Mouse (Mus musculus): ENCODE measurements around the gene Egfl7. TPM values are rescaled to one million over a fixed set of nuclear protein-coding genes. Genes with fewer than 3 reads are reported as not detected.
A peak's percentile ranks its signal among the peaks of the same experiment; 100 is the strongest.

Egfl7 gene
- polyA plus RNA-seq, 1 experiment from 2014 or later = 78.3 TPM

- H3K36me3 ChIP-seq = peaks cover 40% of the 10 kb centered on the region
- peak; percentile 96 for DNase-seq (ENCODE audit: low spot score)
- no peaks in the 10 kb centered on the region for H3K27me3 ChIP-seq (ENCODE audit: insufficient read depth, poor library complexity, severe bottlenecking)
- peaks cover 35% of the 10 kb centered on the region for H3K4me1 ChIP-seq (replicated peaks)
- H3K9me3 ChIP-seq = no peaks in the 10 kb centered on the region
- peak overlapping the region; percentile 99 for H3K27ac ChIP-seq
- 5% methylated on average over 49 of the region's 49 CpGs for WGBS
- peak overlapping the region; percentile 98 for H3K4me3 ChIP-seq
Measured at GRCm38 (mm10) chr2:26639838-26640830, 60.3 kb downstream of the Egfl7 start.

- H3K36me3 ChIP-seq = peaks cover 30% of the 10 kb centered on the region
- no peak for DNase-seq (ENCODE audit: low spot score)
- H3K4me1 ChIP-seq (replicated peaks) = peaks cover 31% of the 10 kb centered on the region
- no peak overlapping the region for H3K27ac ChIP-seq
- WGBS = 86% methylated on average over 7 of the region's 7 CpGs
- H3K4me3 ChIP-seq = 0 out of 2 replicates have a peak overlapping the region, but pooled peaks have one; percentile 98
- H3K9me3 ChIP-seq = no peaks in the 10 kb centered on the region
- no peaks in the 10 kb centered on the region for H3K27me3 ChIP-seq (ENCODE audit: insufficient read depth, poor library complexity, severe bottlenecking)
Measured at GRCm38 (mm10) chr2:26641006-26641647, 61.3 kb downstream of the Egfl7 start.

MicroRNAs within 50 kb of the gene (microRNA counts, 519-probe panel; counts per million panel counts)
- 6,036 counts per million, percentile 98 among the panel's probes with 10 or more counts for microRNA mmu-miR-126-3p
- microRNA mmu-miR-126-5p = 1,255 counts per million, percentile 77 among the panel's probes with 10 or more counts

Other genes starting within 250 kb of the Egfl7 start
- 36.8 and 38.8 TPM in 2 replicates for gene Dnlz, start 227.9 kb upstream of the Egfl7 start, polyA plus RNA-seq (2016; fragmentation: Nextera tagmentation; extraction: Ambion mirVana)
- 0.62 and 1.1 TPM in 2 replicates for gene Card9, start 219.1 kb upstream of the Egfl7 start, polyA plus RNA-seq (2016; fragmentation: Nextera tagmentation; extraction: Ambion mirVana)
- 35.3 and 35.5 TPM in 2 replicates for gene Snapc4, start 199.4 kb upstream of the Egfl7 start, polyA plus RNA-seq (2016; fragmentation: Nextera tagmentation; extraction: Ambion mirVana)
- 136 and 141 TPM in 2 replicates for gene Entr1, start 190.7 kb upstream of the Egfl7 start, polyA plus RNA-seq (2016; fragmentation: Nextera tagmentation; extraction: Ambion mirVana)
- gene Pmpca, start 190.7 kb upstream of the Egfl7 start, polyA plus RNA-seq (2016; fragmentation: Nextera tagmentation; extraction: Ambion mirVana) = 132 and 139 TPM in 2 replicates
- 23.8 and 29.7 TPM in 2 replicates for gene Inpp5e, start 170.8 kb upstream of the Egfl7 start, polyA plus RNA-seq (2016; fragmentation: Nextera tagmentation; extraction: Ambion mirVana)
- 25.2 and 28.9 TPM in 2 replicates for gene Sec16a, start 134.8 kb upstream of the Egfl7 start, polyA plus RNA-seq (2016; fragmentation: Nextera tagmentation; extraction: Ambion mirVana)
- gene Notch1, start 63.4 kb upstream of the Egfl7 start, polyA plus RNA-seq (2016; fragmentation: Nextera tagmentation; extraction: Ambion mirVana) = 39.1 and 46.4 TPM in 2 replicates
- gene Gm20532, start 6.6 kb downstream of the Egfl7 start, polyA plus RNA-seq (2016; fragmentation: Nextera tagmentation; extraction: Ambion mirVana) = not detected in 2 replicates
- 12.3 and 13.5 TPM in 2 replicates for gene Agpat2, start 24.4 kb downstream of the Egfl7 start, polyA plus RNA-seq (2016; fragmentation: Nextera tagmentation; extraction: Ambion mirVana)
- 32.8 and 48.5 TPM in 2 replicates for gene Fam69b, start 48.4 kb downstream of the Egfl7 start, polyA plus RNA-seq (2016; fragmentation: Nextera tagmentation; extraction: Ambion mirVana)
- gene Lcn4, start 91.3 kb downstream of the Egfl7 start, polyA plus RNA-seq (2016; fragmentation: Nextera tagmentation; extraction: Ambion mirVana) = not detected in 2 replicates

Measured in hindbrain, embryonic 10.5 days (tissue).